Mouse (Mus musculus): ENCODE results near the gene Rims1. TPM values are rescaled to one million over a fixed set of nuclear protein-coding genes. Genes with fewer than 3 reads are reported as not detected.

Gene Rims1
- polyA plus RNA-seq, 1 experiment from 2014 or later, result 1.9 TPM

- Histone ChIP-seq H3K9me3 (replicated peaks) (no peaks in the 10 kb centered on the region), H3K27ac (no peak overlapping the region), H3K4me1 (replicated peaks) (no peaks in the 10 kb centered on the region), H3K4me3 (no peak overlapping the region), H3K36me3 (no peaks in the 10 kb centered on the region), H3K27me3 (no peaks in the 10 kb centered on the region), H3K4me2 (no peak overlapping the region), H3K9ac (no peak overlapping the region)
- no peak for ATAC-seq (replicated peaks; ENCODE audit: insufficient number of reproducible peaks, insufficient read depth, low FRiP score, low read depth)
- WGBS, result 65% methylated on average over 11 of the region's 11 CpGs
These were observed 296.8 kb downstream of the Rims1 start for GRCm38 (mm10) chr1:22508735-22509615.

- Histone ChIP-seq H3K9me3 (replicated peaks) (no peaks in the 10 kb centered on the region), H3K27ac (no peak overlapping the region), H3K4me3 (no peak overlapping the region), H3K27me3 (no peaks in the 10 kb centered on the region), H3K4me1 (replicated peaks) (no peaks in the 10 kb centered on the region), H3K36me3 (no peaks in the 10 kb centered on the region), H3K4me2 (no peak overlapping the region), H3K9ac (no peak overlapping the region)
- 36% methylated on average over 7 of the region's 7 CpGs for WGBS
- ATAC-seq (replicated peaks; ENCODE audit: insufficient number of reproducible peaks, insufficient read depth, low FRiP score, low read depth), result no peak
These were observed 318.4 kb downstream of the Rims1 start for GRCm38 (mm10) chr1:22487270-22487864.

- Histone ChIP-seq H3K4me3 (no peak overlapping the region), H3K36me3 (no peaks in the 10 kb centered on the region), H3K9ac (no peak overlapping the region), H3K27ac (no peak overlapping the region), H3K9me3 (replicated peaks) (no peaks in the 10 kb centered on the region), H3K4me2 (no peak overlapping the region), H3K27me3 (no peaks in the 10 kb centered on the region), H3K4me1 (replicated peaks) (0 out of 2 replicates have a peak, but pooled peaks cover 2% of the 10 kb centered on the region)
- no peak for ATAC-seq (replicated peaks; ENCODE audit: insufficient number of reproducible peaks, insufficient read depth, low FRiP score, low read depth)
- 77% methylated on average over 2 of the region's 2 CpGs for WGBS
These were observed 329.6 kb downstream of the Rims1 start for GRCm38 (mm10) chr1:22476220-22476619.

- H3K9me3 ChIP-seq (replicated peaks), result no peaks in the 10 kb centered on the region
- H3K36me3 ChIP-seq, result no peaks in the 10 kb centered on the region
- H3K4me3 ChIP-seq, result no peak overlapping the region
- H3K4me2 ChIP-seq, result no peak overlapping the region
- no peaks in the 10 kb centered on the region for H3K27me3 ChIP-seq
- 81% methylated on average over 3 of the region's 3 CpGs for WGBS
- ATAC-seq (replicated peaks; ENCODE audit: insufficient number of reproducible peaks, insufficient read depth, low FRiP score, low read depth), result no peak
- H3K27ac ChIP-seq, result no peak overlapping the region
- no peaks in the 10 kb centered on the region for H3K4me1 ChIP-seq (replicated peaks)
- H3K9ac ChIP-seq, result no peak overlapping the region
These were observed 338.8 kb downstream of the Rims1 start for GRCm38 (mm10) chr1:22467033-22467432.

- no peaks in the 10 kb centered on the region for H3K4me1 ChIP-seq (replicated peaks)
- ATAC-seq (replicated peaks; ENCODE audit: insufficient number of reproducible peaks, insufficient read depth, low FRiP score, low read depth), result no peak
These were observed 339.2 kb downstream of the Rims1 start for GRCm38 (mm10) chr1:22466597-22466996.

GRCm38 (mm10) chr1:22424020-22424419 is 381.8 kb downstream of the Rims1 start:
- no peak for ATAC-seq (replicated peaks; ENCODE audit: insufficient number of reproducible peaks, insufficient read depth, low FRiP score, low read depth)
- no peaks in the 10 kb centered on the region for H3K27me3 ChIP-seq
- H3K9ac ChIP-seq, result no peak overlapping the region
- H3K4me3 ChIP-seq, result no peak overlapping the region
- no peak overlapping the region for H3K27ac ChIP-seq
- H3K36me3 ChIP-seq, result no peaks in the 10 kb centered on the region
- H3K4me1 ChIP-seq (replicated peaks), result 0 out of 2 replicates have a peak, but pooled peaks cover 2% of the 10 kb centered on the region
- H3K9me3 ChIP-seq (replicated peaks), result no peaks in the 10 kb centered on the region
- 92% methylated on average over 2 of the region's 2 CpGs for whole genome bisulfite sequencing
- H3K4me2 ChIP-seq, result no peak overlapping the region

More at GRCm38 (mm10) chr1:22466597-22466996, 339.2 kb downstream of the Rims1 start:
- H3K4me3 ChIP-seq, result no peak overlapping the region
- no peak overlapping the region for H3K4me2 ChIP-seq
- no peaks in the 10 kb centered on the region for H3K9me3 ChIP-seq (replicated peaks)
- H3K27me3 ChIP-seq, result no peaks in the 10 kb centered on the region
- no peak overlapping the region for H3K27ac ChIP-seq
- no peak overlapping the region for H3K9ac ChIP-seq
- 53% methylated on average over 2 of the region's 2 CpGs for WGBS
- H3K36me3 ChIP-seq, result no peaks in the 10 kb centered on the region

- H3K9me3 ChIP-seq (replicated peaks), result no peaks in the 10 kb centered on the region
- ATAC-seq (replicated peaks; ENCODE audit: insufficient number of reproducible peaks, insufficient read depth, low FRiP score, low read depth), result no peak
- H3K4me2 ChIP-seq, result no peak overlapping the region
- no peaks in the 10 kb centered on the region for H3K36me3 ChIP-seq
- no peak overlapping the region for H3K9ac ChIP-seq
- 0 out of 2 replicates have a peak, but pooled peaks cover 2% of the 10 kb centered on the region for H3K4me1 ChIP-seq (replicated peaks)
- WGBS, result 59% methylated on average over 5 of the region's 5 CpGs
- no peaks in the 10 kb centered on the region for H3K27me3 ChIP-seq
- H3K4me3 ChIP-seq, result no peak overlapping the region
- no peak overlapping the region for H3K27ac ChIP-seq
These were observed 383.7 kb downstream of the Rims1 start for GRCm38 (mm10) chr1:22422102-22422501.

GRCm38 (mm10) chr1:22410173-22410572 is 395.6 kb downstream of the Rims1 start:
- no peak overlapping the region for H3K9ac ChIP-seq
- no peak for ATAC-seq (replicated peaks; ENCODE audit: insufficient number of reproducible peaks, insufficient read depth, low FRiP score, low read depth)
- no peaks in the 10 kb centered on the region for H3K4me1 ChIP-seq (replicated peaks)
- WGBS, result 82% methylated on average over 7 of the region's 7 CpGs
- no peaks in the 10 kb centered on the region for H3K9me3 ChIP-seq (replicated peaks)
- H3K4me3 ChIP-seq, result no peak overlapping the region
- no peaks in the 10 kb centered on the region for H3K27me3 ChIP-seq
- H3K36me3 ChIP-seq, result no peaks in the 10 kb centered on the region
- H3K4me2 ChIP-seq, result no peak overlapping the region
- no peak overlapping the region for H3K27ac ChIP-seq

GRCm38 (mm10) chr1:22386361-22386760 is 419.4 kb downstream of the Rims1 start:
- no peaks in the 10 kb centered on the region for H3K4me1 ChIP-seq (replicated peaks)
- no peak overlapping the region for H3K27ac ChIP-seq
- H3K9me3 ChIP-seq (replicated peaks), result no peaks in the 10 kb centered on the region
- no peak for ATAC-seq (replicated peaks; ENCODE audit: insufficient number of reproducible peaks, insufficient read depth, low FRiP score, low read depth)
- no peak overlapping the region for H3K4me2 ChIP-seq
- WGBS, result 62% methylated on average over 3 of the region's 3 CpGs
- H3K36me3 ChIP-seq, result no peaks in the 10 kb centered on the region
- no peak overlapping the region for H3K9ac ChIP-seq
- H3K27me3 ChIP-seq, result no peaks in the 10 kb centered on the region
- H3K4me3 ChIP-seq, result no peak overlapping the region

GRCm38 (mm10) chr1:22377652-22378051 is 428.1 kb downstream of the Rims1 start:
- Histone ChIP-seq H3K4me2 (no peak overlapping the region), H3K9ac (no peak overlapping the region), H3K36me3 (no peaks in the 10 kb centered on the region), H3K27ac (no peak overlapping the region), H3K9me3 (replicated peaks) (no peaks in the 10 kb centered on the region), H3K27me3 (no peaks in the 10 kb centered on the region), H3K4me3 (no peak overlapping the region), H3K4me1 (replicated peaks) (no peaks in the 10 kb centered on the region)
- ATAC-seq (replicated peaks; ENCODE audit: insufficient number of reproducible peaks, insufficient read depth, low FRiP score, low read depth), result no peak
- WGBS, result 69% methylated on average over 5 of the region's 5 CpGs

- no peaks in the 10 kb centered on the region for H3K4me1 ChIP-seq (replicated peaks)
- H3K36me3 ChIP-seq, result no peaks in the 10 kb centered on the region
- no peak overlapping the region for H3K27ac ChIP-seq
- H3K4me3 ChIP-seq, result no peak overlapping the region
- no peak for ATAC-seq (replicated peaks; ENCODE audit: insufficient number of reproducible peaks, insufficient read depth, low FRiP score, low read depth)
- no peaks in the 10 kb centered on the region for H3K9me3 ChIP-seq (replicated peaks)
- H3K9ac ChIP-seq, result no peak overlapping the region
- H3K4me2 ChIP-seq, result no peak overlapping the region
- 54% methylated on average over 6 of the region's 6 CpGs for WGBS
- no peaks in the 10 kb centered on the region for H3K27me3 ChIP-seq
These were observed 428.7 kb downstream of the Rims1 start for GRCm38 (mm10) chr1:22377062-22377461.
